Mouse (Mus musculus): ENCODE data around the gene Mapk8ip3.

DNA sequence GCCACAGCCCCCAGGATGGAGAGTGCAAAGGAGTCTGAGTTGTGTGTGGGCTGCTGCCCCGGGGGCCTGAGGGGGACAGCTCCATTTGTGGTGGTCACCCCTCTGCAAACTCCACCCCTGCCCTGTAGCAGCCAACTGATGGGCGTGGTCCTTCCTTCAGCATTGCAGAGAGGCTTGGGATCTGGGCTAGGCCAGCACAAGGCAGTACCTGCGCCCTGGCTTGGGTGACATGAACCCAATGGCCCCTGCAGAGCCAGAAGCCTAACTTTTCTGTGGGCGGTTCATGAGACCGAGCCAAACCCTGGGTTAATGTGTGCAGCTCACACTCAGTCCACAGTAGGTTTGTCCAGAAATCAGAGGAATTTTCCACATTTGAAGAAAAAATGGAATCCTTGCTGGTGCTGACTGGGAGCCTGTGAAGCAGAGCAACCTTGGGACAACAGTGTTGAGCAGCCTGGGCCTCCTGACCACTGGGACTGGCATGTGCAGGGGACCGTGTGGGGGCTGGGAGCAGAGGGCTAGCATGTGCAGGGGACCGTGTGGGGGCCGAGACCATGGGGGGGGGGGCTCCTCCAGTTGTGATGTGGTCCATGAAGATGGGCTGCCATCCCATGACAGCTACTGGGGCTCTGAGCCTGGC is 78.8 kb downstream of the Mapk8ip3 start:
- no peak for TF ChIP-seq CTCF (IDR thresholded peaks at IDR 0.05; ENCODE audit: borderline replicate concordance, control insufficient read depth, extremely low read depth, insufficient read depth, low read length, poor library complexity)
- no peak for TF ChIP-seq POLR2A (IDR thresholded peaks at IDR 0.05; ENCODE audit: control insufficient read depth, extremely low read depth, insufficient read depth, low read length, poor library complexity)
